Mouse (Mus musculus) hematopoietic stem cell, adult 5-6 weeks (primary cell): ENCODE measurements at regions not wholly inside any gene's neighbourhood (a gene's known extent, or its start where the extent isn't known, plus 50 kb on each side); places are given as distances from the start of the nearest gene placed in this dataset.
"Not testable (repeated sequence)": the region's sequence is repeated elsewhere in the genome, so short reads cannot be mapped to it uniquely, and the experiment has no call there.

ENCODE experiments used
- ATAC-seq, 2 experiments: fragments of 125-278 bp in 1 of 2; replicated peaks in 1 of 2; 2 replicates each; pipeline ENCODE4 v1.8.0; 2016 to 2017; ENCODE audit warnings: inconsistent platforms in 2 of 2, mild to moderate bottlenecking in 2 of 2, moderate number of reproducible peaks in 2 of 2, low read depth in 1 of 2, moderate TSS enrichment in 1 of 2; ENCODE audit not compliant: low FRiP score in 2 of 2, poor library complexity in 2 of 2, severe bottlenecking in 2 of 2, insufficient read depth in 1 of 2, low TSS enrichment in 1 of 2

- ATAC-seq, result peak; percentile 87 to 93
Observed at GRCm38 (mm10) chr4:145774241-145774761, 94.3 kb upstream of the Zfp986 start.

GRCm38 (mm10) chr4:145774884-145775283 lies 93.7 kb upstream of the Zfp986 start:
- ATAC-seq, result not testable (repeated sequence)

- not testable (repeated sequence) for ATAC-seq
Observed at GRCm38 (mm10) chr4:145776531-145776930, 92.1 kb upstream of the Zfp986 start.

- peak; percentile 96 to 98 for ATAC-seq
Observed at GRCm38 (mm10) chr4:145781281-145781896, 87.2 kb upstream of the Zfp986 start.

GRCm38 (mm10) chr4:145814674-145815073 lies 53.9 kb upstream of the Zfp986 start:
- ATAC-seq, result peak in 1 of 2 experiments; percentile 34; a peak in 1 of 4 replicates
